Mouse (Mus musculus): Measurements from ENCODE around the gene Gm42420. TPM values are rescaled to one million over a fixed set of nuclear protein-coding genes. Genes with fewer than 3 reads are reported as not detected.

The Gm42420 gene
- polyA plus RNA-seq, 1 experiment from 2014 or later: 0.51 TPM

DNA sequence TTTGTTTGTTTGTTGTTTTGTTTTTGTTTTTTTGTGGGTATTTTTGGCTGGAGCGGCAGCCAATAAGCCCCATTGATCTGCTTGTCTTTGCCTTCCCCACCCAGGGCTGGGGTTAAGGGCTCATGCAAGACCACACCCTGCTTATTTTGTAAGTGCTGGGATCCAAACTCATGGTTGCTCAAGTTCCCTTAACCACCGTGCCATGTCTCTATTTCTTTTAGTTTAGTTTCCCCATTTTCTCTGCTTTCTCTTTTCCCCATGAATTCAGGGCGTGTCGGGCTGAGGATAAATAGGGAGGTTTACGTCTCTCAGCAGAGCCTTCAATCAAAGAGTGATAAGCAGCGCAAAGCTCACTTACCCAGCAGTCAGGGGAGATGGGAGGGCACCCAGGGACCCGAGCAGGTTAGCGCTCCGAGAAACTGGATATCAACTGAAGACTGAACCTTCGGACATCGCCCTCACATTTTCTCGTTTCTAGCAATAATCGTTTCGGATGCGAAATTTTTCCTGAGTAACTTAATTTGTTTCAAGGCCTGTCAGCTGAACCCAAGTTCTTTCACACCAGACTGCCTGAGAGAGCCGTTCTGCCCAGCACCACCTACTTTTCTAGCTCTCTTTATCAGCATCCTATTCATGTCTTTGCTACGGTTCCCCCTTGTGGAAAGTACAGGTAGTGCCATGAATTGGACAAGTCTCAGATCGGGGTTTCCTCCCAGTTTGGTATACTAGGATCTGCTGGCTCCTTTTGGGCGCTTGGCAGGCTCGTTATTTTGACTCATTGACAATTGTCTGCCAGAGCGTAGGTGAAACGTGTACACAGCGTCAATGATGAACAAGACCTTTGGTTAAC, 23.2 kb upstream of the Gm42420 start:
- H3K27me3 ChIP-seq (ENCODE audit: control insufficient read depth, insufficient read depth, low read length): no peaks in the 10 kb centered on the region
- ATAC-seq (ENCODE audit: low FRiP score): peak; percentile 28; the same call in 1 of the 2 replicates
- H3K4me1 ChIP-seq (ENCODE audit: control insufficient read depth, insufficient read depth, low read length): peaks cover 11% of the 10 kb centered on the region
- no peaks in the 10 kb centered on the region for H3K9me3 ChIP-seq (ENCODE audit: control insufficient read depth, low read length)
- H3K4me2 ChIP-seq: no peak overlapping the region; the same call in 1 of the 2 replicates
- no peak overlapping the region for H3K27ac ChIP-seq (ENCODE audit: low read depth, low read length)
- no peak overlapping the region for H3K4me3 ChIP-seq (ENCODE audit: low read depth, low read length)
- no peak overlapping the region for H3K9ac ChIP-seq (ENCODE audit: low read length)
- no peaks in the 10 kb centered on the region; the same call in 1 of the 2 replicates for H3K36me3 ChIP-seq (ENCODE audit: control insufficient read depth, insufficient read depth, low read length)
- DNase-seq (ENCODE audit: low spot score, missing footprints): peak; percentile 98
- WGBS: 18% methylated on average over 23 of the region's 23 CpGs

- Histone ChIP-seq H3K36me3 (ENCODE audit: control insufficient read depth, insufficient read depth, low read length) (no peaks in the 10 kb centered on the region), H3K4me1 (ENCODE audit: control insufficient read depth, insufficient read depth, low read length) (no peaks in the 10 kb centered on the region), H3K9me3 (ENCODE audit: control insufficient read depth, low read length) (no peaks in the 10 kb centered on the region), H3K27ac (ENCODE audit: low read depth, low read length) (no peak overlapping the region), H3K9ac (ENCODE audit: low read length) (no peak overlapping the region), H3K4me2 (no peak overlapping the region), H3K4me3 (ENCODE audit: low read depth, low read length) (no peak overlapping the region), H3K27me3 (ENCODE audit: control insufficient read depth, insufficient read depth, low read length) (no peaks in the 10 kb centered on the region)
- 14% methylated on average over 5 of the region's 5 CpGs for WGBS
- ATAC-seq (ENCODE audit: low FRiP score) (no peak), DNase-seq (ENCODE audit: low spot score, missing footprints) (peak; percentile 91)
These were observed 18.0 kb upstream of the Gm42420 start for GRCm38 (mm10) chr6:39567528-39567927.

- no peak overlapping the region for H3K9ac ChIP-seq (ENCODE audit: low read length)
These were observed 15.1 kb upstream of the Gm42420 start for GRCm38 (mm10) chr6:39570426-39570825.

DNA sequence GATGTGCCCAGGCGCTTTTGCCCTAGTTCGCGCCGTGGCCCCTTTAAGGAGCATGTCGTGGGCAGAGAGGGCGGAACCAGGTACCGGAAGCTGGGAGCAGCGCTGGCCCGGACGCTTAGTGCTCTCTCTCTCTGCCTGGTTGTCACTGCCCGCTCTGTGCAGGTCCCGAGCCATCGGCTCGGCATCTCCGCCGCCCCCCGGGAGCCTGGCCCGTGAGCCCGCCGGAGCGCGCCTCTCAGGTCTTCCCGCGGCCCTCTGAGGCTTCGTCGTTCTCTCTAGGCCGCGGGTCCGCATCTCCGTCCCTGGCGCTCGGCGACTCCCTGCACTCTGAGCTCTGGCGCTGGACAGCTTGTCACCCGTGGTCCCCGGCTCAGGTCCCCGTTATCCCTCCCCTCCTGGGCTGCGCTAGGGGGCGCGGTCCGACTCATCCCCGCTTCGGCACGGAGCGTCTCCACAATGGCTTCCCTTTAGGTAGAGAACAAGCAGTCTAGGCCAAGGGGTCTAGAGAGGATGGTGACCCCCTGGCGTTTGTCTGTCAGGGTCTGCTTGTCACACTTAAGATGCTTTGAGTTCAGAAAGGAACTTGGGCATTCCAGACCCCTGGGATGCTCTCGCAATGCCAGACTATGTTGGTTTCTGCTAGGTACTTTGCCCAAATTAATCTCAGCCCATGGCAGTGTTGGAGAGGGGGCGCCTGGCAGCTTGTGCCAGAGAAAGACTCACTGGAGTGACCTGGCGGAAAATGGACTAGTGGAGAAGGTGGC, 11.6 kb upstream of the Gm42420 start, which contains the start of gene Adck2:
Gene Adck2, plus strand, starts transcription at position 83 of the 764 bp plus-strand sequence.
- Histone ChIP-seq H3K27me3 (ENCODE audit: control insufficient read depth, insufficient read depth, low read length) (no peaks in the 10 kb centered on the region), H3K9ac (ENCODE audit: low read length) (peak within 1 kb of the TSS; percentile 77), H3K4me3 (ENCODE audit: low read depth, low read length) (peak within 1 kb of the TSS; percentile 75), H3K4me1 (ENCODE audit: control insufficient read depth, insufficient read depth, low read length) (peaks cover 12% of the 10 kb centered on the region), H3K4me2 (peak within 1 kb of the TSS; percentile 67), H3K36me3 (ENCODE audit: control insufficient read depth, insufficient read depth, low read length) (no peaks in the 10 kb centered on the region), H3K9me3 (ENCODE audit: control insufficient read depth, low read length) (no peaks in the 10 kb centered on the region), H3K27ac (ENCODE audit: low read depth, low read length) (peak within 1 kb of the TSS; percentile 89)
- 2% methylated on average over 48 of the region's 49 CpGs for WGBS
- DNase-seq (ENCODE audit: low spot score, missing footprints) (peak; percentile 97), ATAC-seq (ENCODE audit: low FRiP score) (peak; percentile 97)

More at GRCm38 (mm10) chr6:39570426-39570825, 15.1 kb upstream of the Gm42420 start:
- Histone ChIP-seq H3K27ac (ENCODE audit: low read depth, low read length) (no peak overlapping the region), H3K4me2 (no peak overlapping the region), H3K4me3 (ENCODE audit: low read depth, low read length) (no peak overlapping the region), H3K4me1 (ENCODE audit: control insufficient read depth, insufficient read depth, low read length) (peaks cover 12% of the 10 kb centered on the region), H3K9me3 (ENCODE audit: control insufficient read depth, low read length) (no peaks in the 10 kb centered on the region), H3K36me3 (ENCODE audit: control insufficient read depth, insufficient read depth, low read length) (no peaks in the 10 kb centered on the region), H3K27me3 (ENCODE audit: control insufficient read depth, insufficient read depth, low read length) (no peaks in the 10 kb centered on the region)
- peak; percentile 57 for DNase-seq (ENCODE audit: low spot score, missing footprints)
- no peak for ATAC-seq (ENCODE audit: low FRiP score)
- WGBS: 72% methylated on average over 3 of the region's 3 CpGs

GRCm38 (mm10) chr6:39574555-39574869, 11.0 kb upstream of the Gm42420 start:
- DNase-seq (ENCODE audit: low spot score, missing footprints): no peak
- WGBS: 23% methylated on average over 10 of the region's 10 CpGs
- peak; percentile 4; the same call in 1 of the 2 replicates for ATAC-seq (ENCODE audit: low FRiP score)
- no peaks in the 10 kb centered on the region for H3K36me3 ChIP-seq (ENCODE audit: control insufficient read depth, insufficient read depth, low read length)
- H3K27me3 ChIP-seq (ENCODE audit: control insufficient read depth, insufficient read depth, low read length): no peaks in the 10 kb centered on the region
- peak overlapping the region; percentile 89 for H3K27ac ChIP-seq (ENCODE audit: low read depth, low read length)
- peaks cover 12% of the 10 kb centered on the region for H3K4me1 ChIP-seq (ENCODE audit: control insufficient read depth, insufficient read depth, low read length)
- H3K9me3 ChIP-seq (ENCODE audit: control insufficient read depth, low read length): no peaks in the 10 kb centered on the region
- H3K4me3 ChIP-seq (ENCODE audit: low read depth, low read length): peak overlapping the region; percentile 75
- H3K9ac ChIP-seq (ENCODE audit: low read length): peak overlapping the region; percentile 77
- H3K4me2 ChIP-seq: peak overlapping the region; percentile 67

DNA sequence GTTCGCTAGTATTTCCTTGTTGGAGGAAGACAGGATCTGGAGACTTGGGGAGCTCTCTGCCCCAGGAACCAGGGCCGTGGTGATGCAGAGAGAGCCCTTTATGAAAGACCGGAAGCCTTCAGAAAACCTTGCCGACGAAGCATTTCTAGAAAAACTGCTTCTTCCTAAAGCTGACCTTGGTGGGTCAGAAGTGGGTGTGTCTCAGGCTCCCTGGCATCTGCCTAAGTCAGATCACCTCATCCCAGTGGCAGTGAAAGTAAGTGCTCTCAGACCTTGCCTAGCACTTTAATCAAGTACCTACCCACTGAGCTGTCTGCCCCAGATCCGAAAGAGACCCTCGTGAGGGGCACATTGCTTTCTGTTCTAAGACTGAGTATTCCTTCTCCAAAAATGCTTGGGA, 10.6 kb upstream of the Gm42420 start:
- Histone ChIP-seq H3K4me1 (ENCODE audit: control insufficient read depth, insufficient read depth, low read length) (peaks cover 12% of the 10 kb centered on the region), H3K27ac (ENCODE audit: low read depth, low read length) (no peak overlapping the region), H3K4me2 (peak overlapping the region; percentile 67), H3K36me3 (ENCODE audit: control insufficient read depth, insufficient read depth, low read length) (no peaks in the 10 kb centered on the region), H3K9ac (ENCODE audit: low read length) (peak overlapping the region; percentile 77), H3K27me3 (ENCODE audit: control insufficient read depth, insufficient read depth, low read length) (no peaks in the 10 kb centered on the region), H3K9me3 (ENCODE audit: control insufficient read depth, low read length) (no peaks in the 10 kb centered on the region), H3K4me3 (ENCODE audit: low read depth, low read length) (peak overlapping the region; percentile 75)
- ATAC-seq (ENCODE audit: low FRiP score): no peak
- no peak for DNase-seq (ENCODE audit: low spot score, missing footprints)
- 74% methylated on average over 7 of the region's 7 CpGs for WGBS

DNA sequence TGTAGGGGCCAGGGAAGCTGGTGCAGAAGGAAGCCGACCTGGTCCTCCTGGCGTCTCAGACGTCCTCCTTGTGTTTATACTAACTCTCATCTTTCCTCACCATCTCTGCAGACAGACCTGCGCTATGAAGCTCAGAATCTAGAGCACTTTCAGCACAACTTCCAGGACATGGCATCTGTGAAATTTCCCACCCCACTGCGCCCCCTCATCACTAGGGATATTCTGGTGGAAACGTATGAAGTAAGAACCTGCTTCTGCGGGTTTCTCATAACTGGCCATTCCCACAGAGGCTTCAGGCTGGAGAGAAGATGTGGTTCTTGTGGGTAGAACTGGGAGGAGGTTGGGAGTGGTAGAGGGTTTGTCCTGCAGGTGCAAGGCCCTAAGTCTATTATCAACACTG, 6.0 kb upstream of the Gm42420 start:
- Histone ChIP-seq H3K27me3 (ENCODE audit: control insufficient read depth, insufficient read depth, low read length) (no peaks in the 10 kb centered on the region), H3K36me3 (ENCODE audit: control insufficient read depth, insufficient read depth, low read length) (no peaks in the 10 kb centered on the region), H3K9ac (ENCODE audit: low read length) (no peak overlapping the region), H3K27ac (ENCODE audit: low read depth, low read length) (no peak overlapping the region), H3K4me1 (ENCODE audit: control insufficient read depth, insufficient read depth, low read length) (peaks cover 5% of the 10 kb centered on the region), H3K9me3 (ENCODE audit: control insufficient read depth, low read length) (no peaks in the 10 kb centered on the region), H3K4me3 (ENCODE audit: low read depth, low read length) (no peak overlapping the region), H3K4me2 (no peak overlapping the region)
- WGBS: 85% methylated on average over 7 of the region's 7 CpGs
- DNase-seq (ENCODE audit: low spot score, missing footprints) (no peak), ATAC-seq (ENCODE audit: low FRiP score) (no peak)

GRCm38 (mm10) chr6:39580558-39580957, 5.0 kb upstream of the Gm42420 start:
- no peak for DNase-seq (ENCODE audit: low spot score, missing footprints)
- no peak for ATAC-seq (ENCODE audit: low FRiP score)
- no peaks in the 10 kb centered on the region for H3K36me3 ChIP-seq (ENCODE audit: control insufficient read depth, insufficient read depth, low read length)
- H3K9ac ChIP-seq (ENCODE audit: low read length): no peak overlapping the region
- no peaks in the 10 kb centered on the region for H3K4me1 ChIP-seq (ENCODE audit: control insufficient read depth, insufficient read depth, low read length)
- no peak overlapping the region for H3K4me3 ChIP-seq (ENCODE audit: low read depth, low read length)
- H3K4me2 ChIP-seq: no peak overlapping the region
- no peaks in the 10 kb centered on the region for H3K9me3 ChIP-seq (ENCODE audit: control insufficient read depth, low read length)
- 83% methylated on average over 2 of the region's 2 CpGs for WGBS
- no peak overlapping the region for H3K27ac ChIP-seq (ENCODE audit: low read depth, low read length)
- no peaks in the 10 kb centered on the region for H3K27me3 ChIP-seq (ENCODE audit: control insufficient read depth, insufficient read depth, low read length)

Measured in midbrain, embryonic 11.5 days (tissue).